Mouse (Mus musculus): ENCODE measurements around the gene Tlx1.

GRCm38 (mm10) chr19:45176269-45176668, 25.8 kb downstream of the Tlx1 start:
- TF ChIP-seq CTCF (IDR thresholded peaks at IDR 0.05; ENCODE audit: low read depth, low read length) (no peak), POLR2A (IDR thresholded peaks at IDR 0.05; ENCODE audit: extremely low read depth, insufficient read depth, low read length) (no peak)
